Mouse (Mus musculus): ENCODE data around the gene Cdh22. TPM values are rescaled to one million over a fixed set of nuclear protein-coding genes. Genes with fewer than 3 reads are reported as not detected.

Gene Cdh22
- polyA plus RNA-seq, 1 experiment from 2014 or later, result 9.4 TPM

DNA sequence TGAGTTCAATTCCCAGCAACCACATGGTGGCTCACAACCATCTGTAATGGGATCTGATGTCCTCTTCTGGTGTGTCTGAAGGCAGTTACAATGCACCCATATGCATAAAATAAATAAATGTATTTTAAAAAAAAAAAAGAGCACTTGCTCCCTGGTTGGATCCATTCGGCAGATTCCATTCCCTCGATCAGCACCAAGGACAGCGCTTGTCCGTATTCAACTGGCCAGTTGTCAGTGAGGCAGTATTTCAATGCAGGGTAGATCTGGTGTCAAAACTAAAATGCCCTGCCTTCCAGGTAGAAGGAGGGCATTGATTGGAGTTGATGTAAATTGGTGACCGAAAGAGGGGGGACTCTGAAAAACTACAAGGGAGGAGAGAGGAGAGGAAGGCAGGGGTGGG, 74.2 kb downstream of the Cdh22 start:
- Histone ChIP-seq H3K36me3 (no peaks in the 10 kb centered on the region), H3K4me3 (no peak overlapping the region), H3K4me1 (replicated peaks) (peaks cover 64% of the 10 kb centered on the region), H3K27ac (no peak overlapping the region), H3K9me3 (no peaks in the 10 kb centered on the region), H3K27me3 (peaks cover 14% of the 10 kb centered on the region; the same call in 1 of the 2 replicates), H3K9ac (no peak overlapping the region), H3K4me2 (no peak overlapping the region)
- WGBS, result 25% methylated on average over 5 of the region's 5 CpGs
- no peak for ATAC-seq (ENCODE audit: low FRiP score)

- no peak overlapping the region for H3K4me2 ChIP-seq
- H3K4me1 ChIP-seq (replicated peaks), result peaks cover 59% of the 10 kb centered on the region
- 10% methylated on average over 15 of the region's 15 CpGs for WGBS
- no peak overlapping the region for H3K4me3 ChIP-seq
- peaks cover 8% of the 10 kb centered on the region; the same call in 1 of the 2 replicates for H3K27me3 ChIP-seq
- H3K9ac ChIP-seq, result no peak overlapping the region
- H3K27ac ChIP-seq, result peak overlapping the region; percentile 71
- H3K36me3 ChIP-seq, result no peaks in the 10 kb centered on the region
- no peaks in the 10 kb centered on the region for H3K9me3 ChIP-seq
- ATAC-seq (ENCODE audit: low FRiP score), result peak; percentile 18; the same call in 1 of the 2 replicates
Measured at GRCm38 (mm10) chr2:165159055-165159688, 75.5 kb downstream of the Cdh22 start.

- 54% methylated on average over 4 of the region's 4 CpGs for WGBS
- no peak; the same call in 1 of the 2 replicates for ATAC-seq (ENCODE audit: low FRiP score)
- H3K36me3 ChIP-seq, result no peaks in the 10 kb centered on the region
Measured at GRCm38 (mm10) chr2:165158317-165158716, 76.3 kb downstream of the Cdh22 start.

GRCm38 (mm10) chr2:165157900-165158299, 76.8 kb downstream of the Cdh22 start:
- 39% methylated on average over 11 of the region's 11 CpGs for WGBS
- no peaks in the 10 kb centered on the region for H3K36me3 ChIP-seq
- H3K4me3 ChIP-seq, result no peak overlapping the region
- no peaks in the 10 kb centered on the region for H3K9me3 ChIP-seq
- peaks cover 53% of the 10 kb centered on the region for H3K4me1 ChIP-seq (replicated peaks)
- H3K9ac ChIP-seq, result peak overlapping the region; percentile 29; the same call in 1 of the 2 replicates
- peaks cover 8% of the 10 kb centered on the region; the same call in 1 of the 2 replicates for H3K27me3 ChIP-seq
- ATAC-seq (ENCODE audit: low FRiP score), result no peak; the same call in 1 of the 2 replicates
- peak overlapping the region; percentile 71 for H3K27ac ChIP-seq
- H3K4me2 ChIP-seq, result no peak overlapping the region

More at GRCm38 (mm10) chr2:165158317-165158716, 76.3 kb downstream of the Cdh22 start:
- Histone ChIP-seq H3K4me1 (replicated peaks) (peaks cover 53% of the 10 kb centered on the region), H3K4me3 (no peak overlapping the region), H3K27ac (peak overlapping the region; percentile 71), H3K9me3 (no peaks in the 10 kb centered on the region), H3K4me2 (no peak overlapping the region), H3K27me3 (peaks cover 8% of the 10 kb centered on the region; the same call in 1 of the 2 replicates), H3K9ac (0 out of 2 replicates have a peak overlapping the region, but pooled peaks have one; percentile 29)

GRCm38 (mm10) chr2:165153006-165153405, 81.6 kb downstream of the Cdh22 start:
- 0 out of 2 replicates have a peak overlapping the region, but pooled peaks have one; percentile 52 for H3K27ac ChIP-seq
- no peaks in the 10 kb centered on the region for H3K36me3 ChIP-seq
- no peak overlapping the region for H3K4me3 ChIP-seq
- peaks cover 6% of the 10 kb centered on the region; the same call in 1 of the 2 replicates for H3K27me3 ChIP-seq
- H3K4me1 ChIP-seq (replicated peaks), result peaks cover 50% of the 10 kb centered on the region
- H3K4me2 ChIP-seq, result no peak overlapping the region
- ATAC-seq (ENCODE audit: low FRiP score), result no peak
- H3K9ac ChIP-seq, result no peak overlapping the region
- WGBS, result 37% methylated on average over 12 of the region's 12 CpGs
- H3K9me3 ChIP-seq, result no peaks in the 10 kb centered on the region

DNA sequence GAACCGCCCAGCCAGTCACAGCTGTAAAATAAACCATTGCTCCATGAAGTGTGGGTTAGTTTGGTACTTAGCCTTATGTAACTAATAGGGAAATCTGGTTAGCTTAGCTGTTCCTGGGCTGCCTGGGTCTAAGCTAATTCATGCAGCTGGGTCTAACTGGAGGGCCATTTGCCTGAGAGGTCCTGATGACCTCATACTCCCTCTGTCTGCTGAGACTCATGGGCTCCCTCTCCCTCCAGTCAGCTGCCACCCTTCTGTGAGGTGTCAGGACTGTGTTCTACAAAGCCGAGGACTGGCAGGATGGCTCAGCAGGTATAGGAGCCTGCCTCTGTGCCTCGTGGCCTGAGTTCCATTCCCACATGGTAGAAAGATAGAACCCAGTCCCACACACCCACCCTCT, 84.9 kb downstream of the Cdh22 start:
- peaks cover 3% of the 10 kb centered on the region; the same call in 1 of the 2 replicates for H3K27me3 ChIP-seq
- no peak for ATAC-seq (ENCODE audit: low FRiP score)

DNA sequence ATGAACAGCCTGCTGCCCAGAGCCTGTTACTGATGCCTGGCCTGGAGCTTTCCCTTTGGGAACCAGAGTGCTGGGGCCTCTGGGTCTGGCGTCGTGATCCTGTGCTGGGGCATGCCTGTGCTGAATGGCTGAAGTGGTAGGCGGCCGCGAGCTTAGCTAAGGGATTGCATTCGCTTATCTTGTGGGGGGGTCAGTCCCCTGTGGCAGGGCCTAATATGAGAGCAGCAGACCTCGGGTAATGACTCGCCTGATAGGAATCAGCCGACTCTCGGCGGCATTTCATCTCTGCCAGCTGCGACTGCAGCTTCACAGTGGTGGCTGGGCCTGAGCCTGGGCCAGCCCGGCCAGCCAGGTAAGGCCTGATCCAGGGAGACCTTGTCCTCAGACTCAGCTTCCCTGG, 88.8 kb downstream of the Cdh22 start:
- Histone ChIP-seq H3K36me3 (no peaks in the 10 kb centered on the region; the same call in 1 of the 2 replicates), H3K9ac (0 out of 2 replicates have a peak overlapping the region, but pooled peaks have one; percentile 19), H3K27me3 (peaks cover 26% of the 10 kb centered on the region), H3K4me3 (no peak overlapping the region), H3K27ac (peak overlapping the region; percentile 60), H3K4me1 (replicated peaks) (peaks cover 35% of the 10 kb centered on the region), H3K9me3 (no peaks in the 10 kb centered on the region), H3K4me2 (no peak overlapping the region)
- ATAC-seq (ENCODE audit: low FRiP score), result no peak
- 31% methylated on average over 13 of the region's 13 CpGs for WGBS

More for the DNA sequence above, 84.9 kb downstream of the Cdh22 start:
- no peak overlapping the region for H3K4me3 ChIP-seq
- WGBS, result 65% methylated on average over 3 of the region's 3 CpGs
- H3K4me1 ChIP-seq (replicated peaks), result peaks cover 43% of the 10 kb centered on the region
- no peaks in the 10 kb centered on the region; the same call in 1 of the 2 replicates for H3K36me3 ChIP-seq
- H3K27ac ChIP-seq, result no peak overlapping the region
- H3K9ac ChIP-seq, result no peak overlapping the region
- no peaks in the 10 kb centered on the region for H3K9me3 ChIP-seq
- no peak overlapping the region for H3K4me2 ChIP-seq

DNA sequence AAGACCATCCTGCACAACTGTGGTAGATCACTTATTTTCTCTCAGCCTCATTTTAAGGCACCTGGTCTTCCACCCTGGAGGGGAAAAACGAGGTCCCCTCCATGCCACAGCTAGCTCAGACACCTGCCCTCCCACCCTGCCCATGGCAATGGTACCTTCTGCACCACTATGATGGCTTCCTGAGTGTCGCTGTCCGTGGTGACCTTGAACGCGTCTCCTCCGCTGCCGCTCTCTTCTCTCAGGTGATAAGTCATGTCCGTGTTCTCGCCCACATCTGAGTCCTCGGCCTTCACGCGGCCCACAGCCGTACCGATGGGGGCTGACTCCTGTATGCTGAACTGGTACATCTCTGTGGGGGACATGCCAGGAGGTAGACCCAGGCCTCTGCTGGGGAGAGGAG, 91.2 kb downstream of the Cdh22 start:
- Histone ChIP-seq H3K27me3 (peaks cover 34% of the 10 kb centered on the region), H3K4me2 (no peak overlapping the region), H3K4me3 (no peak overlapping the region), H3K27ac (no peak overlapping the region), H3K9me3 (no peaks in the 10 kb centered on the region), H3K9ac (no peak overlapping the region), H3K36me3 (no peaks in the 10 kb centered on the region; the same call in 1 of the 2 replicates), H3K4me1 (replicated peaks) (peaks cover 36% of the 10 kb centered on the region)
- no peak for ATAC-seq (ENCODE audit: low FRiP score)
- WGBS, result 75% methylated on average over 14 of the region's 14 CpGs

DNA sequence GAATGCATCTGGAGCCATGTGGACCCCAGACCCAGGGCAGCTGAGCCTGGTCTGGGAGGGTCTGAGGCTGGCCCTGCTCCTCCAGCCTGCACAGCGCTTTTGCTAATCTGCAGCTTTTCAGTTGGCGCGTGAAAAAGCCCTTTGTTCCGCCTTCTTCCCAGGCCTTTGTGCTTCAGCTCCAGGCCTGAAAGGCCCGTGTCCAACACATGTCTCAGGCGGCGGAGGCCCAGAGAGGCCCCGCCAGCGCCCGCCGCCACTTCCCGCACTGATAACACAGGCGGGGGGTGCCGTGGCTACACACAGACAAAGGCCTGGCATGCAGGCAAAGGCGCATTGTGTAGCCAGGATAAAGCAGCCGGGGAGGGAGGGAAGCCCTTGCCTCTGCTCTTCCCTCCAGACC, 98.6 kb downstream of the Cdh22 start:
- WGBS, result 2% methylated on average over 16 of the region's 16 CpGs
- Histone ChIP-seq H3K27me3 (peaks cover 14% of the 10 kb centered on the region), H3K4me3 (no peak overlapping the region), H3K4me2 (no peak overlapping the region), H3K36me3 (no peaks in the 10 kb centered on the region), H3K4me1 (replicated peaks) (peaks cover 72% of the 10 kb centered on the region), H3K9ac (peak overlapping the region; percentile 58), H3K27ac (peak overlapping the region; percentile 83), H3K9me3 (no peaks in the 10 kb centered on the region)
- peak; percentile 67 for ATAC-seq (ENCODE audit: low FRiP score)

GRCm38 (mm10) chr2:165133566-165133965, 101.1 kb downstream of the Cdh22 start:
- no peak overlapping the region for H3K4me3 ChIP-seq
- H3K9ac ChIP-seq, result peak overlapping the region; percentile 43; the same call in 1 of the 2 replicates
- H3K4me1 ChIP-seq (replicated peaks), result peaks cover 72% of the 10 kb centered on the region
- H3K4me2 ChIP-seq, result 0 out of 2 replicates have a peak overlapping the region, but pooled peaks have one; percentile 0
- no peaks in the 10 kb centered on the region for H3K36me3 ChIP-seq
- peaks cover 3% of the 10 kb centered on the region; the same call in 1 of the 2 replicates for H3K27me3 ChIP-seq
- H3K27ac ChIP-seq, result peak overlapping the region; percentile 69
- H3K9me3 ChIP-seq, result no peaks in the 10 kb centered on the region
- 0 out of 2 replicates have a peak, but pooled peaks have one; percentile 15 for ATAC-seq (ENCODE audit: low FRiP score)
- WGBS, result under 1% methylated on average over 12 of the region's 15 CpGs

- peak overlapping the region; percentile 52; the same call in 1 of the 2 replicates for H3K27ac ChIP-seq
Measured at GRCm38 (mm10) chr2:165131428-165131827, 103.2 kb downstream of the Cdh22 start.

GRCm38 (mm10) chr2:165129189-165129588, 105.5 kb downstream of the Cdh22 start:
- ATAC-seq (ENCODE audit: low FRiP score), result 0 out of 2 replicates have a peak, but pooled peaks have one; percentile 12
- WGBS, result 27% methylated on average over 4 of the region's 4 CpGs

More at GRCm38 (mm10) chr2:165131428-165131827, 103.2 kb downstream of the Cdh22 start:
- 10% methylated on average over 12 of the region's 12 CpGs for WGBS
- no peak overlapping the region for H3K4me2 ChIP-seq
- H3K27me3 ChIP-seq, result peaks cover 11% of the 10 kb centered on the region; the same call in 1 of the 2 replicates
- H3K9ac ChIP-seq, result 0 out of 2 replicates have a peak overlapping the region, but pooled peaks have one; percentile 35
- H3K36me3 ChIP-seq, result no peaks in the 10 kb centered on the region
- H3K4me3 ChIP-seq, result no peak overlapping the region
- no peak for ATAC-seq (ENCODE audit: low FRiP score)
- H3K4me1 ChIP-seq (replicated peaks), result peaks cover 76% of the 10 kb centered on the region
- H3K9me3 ChIP-seq, result no peaks in the 10 kb centered on the region

More at GRCm38 (mm10) chr2:165129189-165129588, 105.5 kb downstream of the Cdh22 start:
- Histone ChIP-seq H3K4me3 (no peak overlapping the region), H3K4me1 (replicated peaks) (peaks cover 71% of the 10 kb centered on the region), H3K36me3 (no peaks in the 10 kb centered on the region), H3K27ac (0 out of 2 replicates have a peak overlapping the region, but pooled peaks have one; percentile 10), H3K9ac (no peak overlapping the region), H3K9me3 (no peaks in the 10 kb centered on the region), H3K27me3 (0 out of 2 replicates have a peak, but pooled peaks cover 28% of the 10 kb centered on the region), H3K4me2 (no peak overlapping the region)
